Mouse (Mus musculus) frontal cortex, postnatal 36 days (tissue): ENCODE measurements around the gene Ski.

Source experiments
- DNase-seq, 2 experiments: peaks; one replicate each; pipeline ENCODE4 v3.0.0; 2022; ENCODE audit warnings: low spot score in 2 of 2

Gene Ski

GRCm38 (mm10) chr4:155150276-155151113, 71.9 kb downstream of the Ski start:
- DNase-seq: peak; percentile 60 to 66

GRCm38 (mm10) chr4:155149941-155150275, 72.5 kb downstream of the Ski start:
- DNase-seq: no peak

GRCm38 (mm10) chr4:155148910-155149698, 73.3 kb downstream of the Ski start:
- DNase-seq: no peak

- DNase-seq: no peak
These were observed 73.9 kb downstream of the Ski start for GRCm38 (mm10) chr4:155148453-155148852.

GRCm38 (mm10) chr4:155146107-155146823, 76.1 kb downstream of the Ski start:
- DNase-seq: no peak

- no peak for DNase-seq
These were observed 77.7 kb downstream of the Ski start for GRCm38 (mm10) chr4:155144548-155145180.

- peak; percentile 54 to 72 for DNase-seq
These were observed 78.4 kb downstream of the Ski start for GRCm38 (mm10) chr4:155143871-155144502.

- no peak for DNase-seq
These were observed 79.0 kb downstream of the Ski start for GRCm38 (mm10) chr4:155143411-155143810.

GRCm38 (mm10) chr4:155142836-155143235, 79.6 kb downstream of the Ski start:
- no peak for DNase-seq

GRCm38 (mm10) chr4:155140795-155141265, 81.6 kb downstream of the Ski start:
- no peak for DNase-seq

GRCm38 (mm10) chr4:155140150-155140549, 82.2 kb downstream of the Ski start:
- no peak for DNase-seq

GRCm38 (mm10) chr4:155139281-155140045, 82.9 kb downstream of the Ski start:
- no peak for DNase-seq

- no peak for DNase-seq
These were observed 83.9 kb downstream of the Ski start for GRCm38 (mm10) chr4:155138451-155138850.

- no peak for DNase-seq
These were observed 84.5 kb downstream of the Ski start for GRCm38 (mm10) chr4:155137891-155138290.

- no peak for DNase-seq
These were observed 86.3 kb downstream of the Ski start for GRCm38 (mm10) chr4:155135909-155136585.

- no peak for DNase-seq
These were observed 87.7 kb downstream of the Ski start for GRCm38 (mm10) chr4:155134686-155135172.

GRCm38 (mm10) chr4:155133658-155134417, 88.6 kb downstream of the Ski start:
- DNase-seq: no peak

- no peak for DNase-seq
These were observed 89.2 kb downstream of the Ski start for GRCm38 (mm10) chr4:155133188-155133587.

- DNase-seq: no peak
These were observed 91.8 kb downstream of the Ski start for GRCm38 (mm10) chr4:155130616-155131015.
